Mouse (Mus musculus) midbrain, embryonic 14.5 days (tissue): ENCODE measurements around the gene Ldlrad3. TPM values are rescaled to one million over a fixed set of nuclear protein-coding genes. Genes with fewer than 3 reads are reported as not detected.
A peak's percentile ranks its signal among the peaks of the same experiment; 100 is the strongest.

Experiments used
- ATAC-seq: fragments of 200-750 bp; cut with Nextera tagmentation; 2 replicates; pipeline ENCODE4 v1.8.0; 2017; ENCODE audit warnings: moderate number of reproducible peaks, moderate library complexity; ENCODE audit not compliant: low FRiP score, low TSS enrichment
- DNase-seq: peaks from one replicate; pipeline ENCODE4 v3.0.0-alpha.2; 2015
- H3K27ac ChIP-seq: fragments of 300-500 bp; sonication (generic); replicated peaks from 2 replicates; pipeline ENCODE4 v1.5.1; 2014; ENCODE audit warnings: mild to moderate bottlenecking, low read depth, low read length, moderate library complexity
- H3K27me3 ChIP-seq: fragments of 300-500 bp; sonication (generic); 2 replicates; pipeline ENCODE4 v1.6.1; 2014; ENCODE audit warnings: low read length, control low read depth, mixed read lengths; ENCODE audit not compliant: control insufficient read depth, insufficient read depth
- H3K36me3 ChIP-seq: fragments of 300-500 bp; sonication (generic); 2 replicates; pipeline ENCODE4 v1.6.1; 2014; ENCODE audit warnings: low read length, control low read depth; ENCODE audit not compliant: control insufficient read depth, insufficient read depth
- H3K4me1 ChIP-seq: fragments of 300-500 bp; sonication (generic); 2 replicates; pipeline ENCODE4 v1.6.1; 2014; ENCODE audit warnings: mild to moderate bottlenecking, antibody characterized with exemption, low read length, control low read depth; ENCODE audit not compliant: control insufficient read depth, insufficient read depth
- H3K4me2 ChIP-seq: fragments of 300-500 bp; sonication (generic); 2 replicates; pipeline ENCODE4 v1.6.1; 2014; ENCODE audit warnings: mild to moderate bottlenecking, low read length, moderate library complexity
- H3K4me3 ChIP-seq: fragments of 300-500 bp; sonication (generic); replicated peaks from 2 replicates; pipeline ENCODE4 v1.5.1; 2014; ENCODE audit warnings: low read depth, low read length
- H3K9ac ChIP-seq: fragments of 300-500 bp; sonication (generic); replicated peaks from 2 replicates; pipeline ENCODE4 v1.6.1; 2014; ENCODE audit warnings: mild to moderate bottlenecking, low read length, moderate library complexity
- H3K9me3 ChIP-seq: fragments of 300-500 bp; sonication (generic); 2 replicates; pipeline ENCODE4 v1.6.1; 2016; ENCODE audit warnings: low read length, control low read depth, mixed read lengths; ENCODE audit not compliant: control insufficient read depth
- WGBS: fragments of 180-500 bp; shearing (Covaris S2); extraction: QIAGEN DNeasy Blood & Tissue Kit; methylation state at CpG from one replicate; pipeline ENCODE4 v1.1.7; 2014; 5-methylcytosine and 5-hydroxymethylcytosine counted together
- polyA plus RNA-seq: library from polyadenylated mRNA; unstranded; fragments of >200 nt; fragmentation: Nextera tagmentation; extraction: Ambion mirVana; gene quantifications from 2 replicates; pipeline ENCODE4 v1.2.1, GENCODE M21; 2014

Ldlrad3 gene
- polyA plus RNA-seq, 1 experiment from 2014 or later, result 34.0 TPM

- Histone ChIP-seq H3K4me2 (no peak overlapping the region), H3K4me3 (no peak overlapping the region), H3K36me3 (no peaks in the 10 kb centered on the region), H3K9me3 (no peaks in the 10 kb centered on the region), H3K4me1 (peaks cover 46% of the 10 kb centered on the region), H3K9ac (no peak overlapping the region), H3K27me3 (no peaks in the 10 kb centered on the region), H3K27ac (peak overlapping the region; percentile 67; the same call in 1 of the 2 replicates)
- peak; percentile 61; the same call in 1 of the 2 replicates for ATAC-seq
- 17% methylated on average over 5 of the region's 5 CpGs for WGBS
- DNase-seq, result peak; percentile 89
Measured at GRCm38 (mm10) chr2:102030652-102031051, 155.5 kb downstream of the Ldlrad3 start.

- 83% methylated on average over 6 of the region's 6 CpGs for WGBS
- H3K27me3 ChIP-seq, result no peaks in the 10 kb centered on the region
- H3K4me1 ChIP-seq, result peaks cover 42% of the 10 kb centered on the region
- ATAC-seq (no peak), DNase-seq (no peak)
- H3K4me2 ChIP-seq, result no peak overlapping the region
- H3K9ac ChIP-seq, result 0 out of 2 replicates have a peak overlapping the region, but pooled peaks have one; percentile 20
- H3K27ac ChIP-seq, result peak overlapping the region; percentile 67
- H3K9me3 ChIP-seq, result no peaks in the 10 kb centered on the region
- H3K36me3 ChIP-seq, result no peaks in the 10 kb centered on the region
- H3K4me3 ChIP-seq, result no peak overlapping the region
Measured at GRCm38 (mm10) chr2:102030152-102030551, 156.0 kb downstream of the Ldlrad3 start.

GRCm38 (mm10) chr2:102029682-102030081, 156.5 kb downstream of the Ldlrad3 start:
- ATAC-seq (peak; percentile 16; the same call in 1 of the 2 replicates), DNase-seq (peak; percentile 35)
- Histone ChIP-seq H3K27me3 (no peaks in the 10 kb centered on the region), H3K36me3 (no peaks in the 10 kb centered on the region), H3K9ac (0 out of 2 replicates have a peak overlapping the region, but pooled peaks have one; percentile 20), H3K9me3 (no peaks in the 10 kb centered on the region), H3K4me2 (no peak overlapping the region), H3K4me1 (peaks cover 42% of the 10 kb centered on the region), H3K27ac (peak overlapping the region; percentile 67), H3K4me3 (no peak overlapping the region)
- WGBS, result 45% methylated on average over 5 of the region's 5 CpGs

GRCm38 (mm10) chr2:102027265-102027664, 158.9 kb downstream of the Ldlrad3 start:
- 56% methylated on average over 7 of the region's 7 CpGs for WGBS
- no peaks in the 10 kb centered on the region for H3K36me3 ChIP-seq
- no peak for ATAC-seq
- no peak overlapping the region for H3K4me2 ChIP-seq
- no peak overlapping the region; the same call in 1 of the 2 replicates for H3K27ac ChIP-seq
- H3K27me3 ChIP-seq, result no peaks in the 10 kb centered on the region
- H3K4me1 ChIP-seq, result peaks cover 24% of the 10 kb centered on the region
- no peaks in the 10 kb centered on the region for H3K9me3 ChIP-seq
- no peak for DNase-seq
- no peak overlapping the region for H3K4me3 ChIP-seq
- H3K9ac ChIP-seq, result no peak overlapping the region

- H3K4me1 ChIP-seq, result peaks cover 33% of the 10 kb centered on the region
Measured at GRCm38 (mm10) chr2:102026156-102026555, 160.0 kb downstream of the Ldlrad3 start.

GRCm38 (mm10) chr2:102024483-102024882, 161.7 kb downstream of the Ldlrad3 start:
- DNase-seq, result peak; percentile 40
- no peak for ATAC-seq

More at GRCm38 (mm10) chr2:102026156-102026555, 160.0 kb downstream of the Ldlrad3 start:
- H3K27me3 ChIP-seq, result no peaks in the 10 kb centered on the region
- H3K27ac ChIP-seq, result no peak overlapping the region
- H3K4me2 ChIP-seq, result no peak overlapping the region
- ATAC-seq (no peak), DNase-seq (no peak)
- no peaks in the 10 kb centered on the region for H3K36me3 ChIP-seq
- no peak overlapping the region for H3K9ac ChIP-seq
- no peaks in the 10 kb centered on the region for H3K9me3 ChIP-seq
- H3K4me3 ChIP-seq, result no peak overlapping the region
- WGBS, result 89% methylated on average over 9 of the region's 9 CpGs

GRCm38 (mm10) chr2:102021371-102022084, 164.7 kb downstream of the Ldlrad3 start:
- Histone ChIP-seq H3K9me3 (no peaks in the 10 kb centered on the region), H3K27ac (peak overlapping the region; percentile 56), H3K36me3 (no peaks in the 10 kb centered on the region), H3K4me1 (peaks cover 17% of the 10 kb centered on the region), H3K4me3 (no peak overlapping the region), H3K4me2 (no peak overlapping the region), H3K27me3 (no peaks in the 10 kb centered on the region), H3K9ac (no peak overlapping the region)
- DNase-seq, result no peak
- 0 out of 2 replicates have a peak, but pooled peaks have one; percentile 8 for ATAC-seq
- 36% methylated on average over 11 of the region's 11 CpGs for WGBS

More at GRCm38 (mm10) chr2:102024483-102024882, 161.7 kb downstream of the Ldlrad3 start:
- Histone ChIP-seq H3K36me3 (no peaks in the 10 kb centered on the region), H3K9ac (no peak overlapping the region), H3K4me2 (no peak overlapping the region), H3K27ac (no peak overlapping the region), H3K9me3 (no peaks in the 10 kb centered on the region), H3K27me3 (no peaks in the 10 kb centered on the region), H3K4me1 (peaks cover 27% of the 10 kb centered on the region), H3K4me3 (no peak overlapping the region)
- WGBS, result 81% methylated on average over 8 of the region's 8 CpGs

- Histone ChIP-seq H3K4me1 (peaks cover 17% of the 10 kb centered on the region), H3K36me3 (no peaks in the 10 kb centered on the region), H3K27ac (no peak overlapping the region), H3K4me2 (no peak overlapping the region), H3K27me3 (no peaks in the 10 kb centered on the region), H3K9me3 (no peaks in the 10 kb centered on the region), H3K4me3 (no peak overlapping the region), H3K9ac (no peak overlapping the region)
- WGBS, result 85% methylated on average over 3 of the region's 3 CpGs
- DNase-seq (no peak), ATAC-seq (no peak)
Measured at GRCm38 (mm10) chr2:102020546-102020945, 165.6 kb downstream of the Ldlrad3 start.
